Mouse (Mus musculus) central nervous system, embryonic 14 days (tissue): ENCODE measurements around the gene Tmem151a. TPM values are rescaled to one million over a fixed set of nuclear protein-coding genes. Genes with fewer than 3 reads are reported as not detected.

Experiments used
- polyA plus RNA-seq: library from polyadenylated mRNA; depleted of rRNA; stranded (reverse); fragments of >200 nt; gene quantifications from 2 replicates; pipeline ENCODE4 v1.2.3, GENCODE M21; 2012; rRNA removed

Gene Tmem151a
- polyA plus RNA-seq = 6.5 and 8.1 TPM in 2 replicates

DNA sequence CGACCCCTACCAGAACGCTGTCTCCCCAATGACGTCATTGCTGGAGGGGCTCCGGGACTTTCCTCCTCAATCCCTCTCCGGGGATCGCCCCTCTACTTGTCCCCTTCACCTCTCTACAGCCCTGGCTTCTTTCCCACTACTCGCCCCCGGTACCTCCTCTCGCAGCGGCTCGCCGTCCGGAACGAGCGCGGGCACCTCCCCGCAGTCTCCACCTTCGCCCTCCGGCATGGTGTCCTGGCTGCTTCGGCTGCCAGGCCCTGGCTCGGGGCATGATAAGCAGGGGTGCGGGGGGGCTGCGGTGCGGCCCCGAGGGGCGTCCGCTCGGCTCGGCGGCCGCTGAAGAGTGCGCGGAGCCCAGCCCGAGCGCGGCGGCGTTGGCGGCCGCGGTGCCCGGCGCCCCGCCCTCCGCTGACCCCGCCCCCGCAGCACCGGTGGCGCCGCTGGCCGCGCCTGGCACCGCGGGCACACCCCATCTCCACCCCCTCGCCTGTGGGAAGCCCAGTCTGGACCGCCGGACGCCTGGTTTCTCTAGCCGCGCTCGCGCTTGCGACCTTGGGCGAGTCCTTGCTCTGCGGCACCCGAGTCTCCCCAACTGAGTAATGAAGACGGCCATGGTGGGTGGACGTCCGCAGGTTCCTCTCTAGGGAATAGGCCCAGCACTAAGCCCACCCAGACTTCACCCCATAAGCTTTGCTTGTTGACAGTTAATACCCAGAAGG lies at the start of gene Tmem151a:
Gene Tmem151a (minus strand): TSS at position 387 of the 719 bp plus-strand sequence.

DNA sequence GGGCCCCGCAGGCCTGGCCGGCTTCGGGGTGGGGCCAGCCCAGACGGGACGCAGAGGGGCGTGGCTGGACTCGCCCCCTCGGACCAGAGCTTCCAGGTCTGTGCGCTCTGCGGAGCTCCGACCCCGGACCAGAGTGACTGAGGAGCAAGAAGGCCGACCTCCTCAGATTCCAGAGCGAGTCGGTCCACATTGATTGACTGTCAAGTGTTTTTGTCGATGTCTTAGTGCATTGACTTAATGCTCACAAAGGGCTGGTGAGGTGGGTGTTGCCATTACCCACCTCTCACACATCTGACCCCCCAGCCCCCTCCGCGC lies 33.0 kb upstream of the Tmem151a start, which contains the start of gene Klc2:
Gene Klc2 (minus strand): TSS at position 177 of the 315 bp plus-strand sequence.

DNA sequence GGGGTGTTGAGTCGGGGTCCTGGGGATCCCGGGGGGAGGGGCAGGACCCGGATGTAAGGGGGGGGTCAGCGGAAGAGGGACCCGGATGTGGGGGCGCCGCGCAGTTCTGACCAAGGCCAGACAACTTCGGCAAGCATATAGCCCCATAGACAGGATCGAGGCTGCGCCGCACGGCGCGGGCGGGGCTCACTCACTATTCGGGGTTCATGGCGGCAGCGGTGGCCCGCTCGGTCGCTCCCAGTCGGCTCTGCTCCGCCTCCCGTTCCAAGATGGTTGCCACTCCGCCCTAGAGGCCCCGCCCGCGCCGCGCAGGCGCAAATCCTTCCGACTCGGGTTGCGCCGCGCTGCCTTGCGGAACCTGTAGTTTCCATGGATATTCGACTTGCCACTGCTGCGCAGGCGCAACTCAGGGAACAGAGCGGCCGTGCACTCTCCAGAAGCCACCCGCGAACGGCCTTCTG lies 21.4 kb upstream of the Tmem151a start, which contains the start of gene Rab1b:
Gene Rab1b (minus strand): TSS at position 342 of the 461 bp plus-strand sequence.

DNA sequence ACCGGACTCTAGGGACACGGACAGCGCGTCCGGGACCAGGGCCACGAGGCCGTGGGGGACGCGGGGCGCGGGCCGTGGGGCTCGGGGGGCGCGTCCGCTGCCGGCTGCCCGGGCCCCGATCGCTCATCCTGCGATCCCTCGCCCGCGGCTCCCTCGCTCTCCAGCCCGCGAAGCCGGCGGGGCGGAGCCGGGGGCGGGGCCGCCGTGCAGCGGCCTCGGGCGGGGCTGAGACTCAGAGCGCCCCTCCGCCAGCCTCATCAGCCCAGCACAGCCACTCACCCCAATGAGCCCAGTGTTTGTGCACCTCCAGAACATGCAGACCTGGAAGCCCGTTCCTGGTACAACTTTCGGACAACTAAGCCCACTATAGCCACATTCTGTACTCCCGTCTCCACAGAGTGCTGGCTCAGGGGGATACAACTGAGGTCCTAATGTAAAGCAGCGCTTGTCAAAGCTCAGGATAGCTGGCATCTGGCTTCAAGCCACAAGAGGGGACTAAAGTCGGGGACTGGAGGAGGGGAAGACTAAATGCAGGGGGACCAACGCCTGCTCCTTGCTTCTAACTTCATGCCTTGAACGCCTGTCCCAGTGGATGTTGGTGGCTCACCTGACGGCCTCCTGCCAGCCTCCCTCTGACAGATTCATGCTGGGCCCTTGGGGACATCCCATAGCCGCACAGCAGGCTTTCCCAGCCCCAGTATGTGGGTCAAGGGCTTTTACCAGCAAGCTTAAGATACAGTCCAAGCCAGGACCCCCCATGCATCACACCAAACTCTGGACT lies 13.2 kb upstream of the Tmem151a start, which contains the start of gene Cnih2:
Gene Cnih2 (minus strand): TSS at position 159 of the 781 bp plus-strand sequence.

DNA sequence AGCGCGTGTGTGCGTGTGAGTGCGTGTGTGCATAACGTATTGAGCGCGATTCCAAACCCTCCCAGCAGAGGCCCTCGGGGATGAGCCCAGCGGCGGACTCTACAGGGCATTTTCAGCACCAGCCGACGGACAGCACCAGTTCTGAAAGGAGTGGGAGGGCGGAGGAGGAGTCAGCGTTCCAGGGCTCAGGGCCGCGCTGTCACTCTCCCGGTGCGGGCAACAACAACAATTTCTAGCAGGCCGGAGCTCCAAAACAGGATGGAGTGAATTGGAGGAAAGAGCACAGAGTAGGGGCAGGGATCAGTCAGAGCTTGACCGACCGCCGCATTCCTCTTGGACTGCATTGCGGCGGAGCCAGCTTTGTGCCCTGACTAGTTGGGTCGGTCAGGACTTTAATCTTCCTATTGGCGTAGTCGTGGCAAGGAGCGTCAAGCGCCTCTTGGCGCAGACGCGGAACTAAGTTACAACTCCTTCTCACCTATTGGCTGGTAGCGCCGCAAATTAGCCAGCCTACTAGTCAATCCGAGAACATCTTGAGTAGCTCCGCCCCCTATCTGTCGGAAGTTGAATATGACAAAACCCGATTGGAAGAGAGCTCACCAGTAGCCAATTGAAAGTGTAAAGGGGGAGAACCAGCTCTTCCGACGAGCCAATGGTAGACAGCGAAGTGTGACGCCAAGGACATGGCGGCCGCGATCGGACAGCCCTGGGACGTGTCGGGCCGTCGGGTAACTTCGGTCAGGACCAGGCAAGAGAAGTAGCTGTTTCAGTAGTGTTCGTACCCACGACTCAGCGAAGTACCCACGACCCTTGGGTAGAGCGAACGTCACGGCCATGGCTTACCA lies 2.8 kb upstream of the Tmem151a start, which contains the start of gene Yif1a:
Gene Yif1a (plus strand): TSS at position 655 of the 845 bp plus-strand sequence.

DNA sequence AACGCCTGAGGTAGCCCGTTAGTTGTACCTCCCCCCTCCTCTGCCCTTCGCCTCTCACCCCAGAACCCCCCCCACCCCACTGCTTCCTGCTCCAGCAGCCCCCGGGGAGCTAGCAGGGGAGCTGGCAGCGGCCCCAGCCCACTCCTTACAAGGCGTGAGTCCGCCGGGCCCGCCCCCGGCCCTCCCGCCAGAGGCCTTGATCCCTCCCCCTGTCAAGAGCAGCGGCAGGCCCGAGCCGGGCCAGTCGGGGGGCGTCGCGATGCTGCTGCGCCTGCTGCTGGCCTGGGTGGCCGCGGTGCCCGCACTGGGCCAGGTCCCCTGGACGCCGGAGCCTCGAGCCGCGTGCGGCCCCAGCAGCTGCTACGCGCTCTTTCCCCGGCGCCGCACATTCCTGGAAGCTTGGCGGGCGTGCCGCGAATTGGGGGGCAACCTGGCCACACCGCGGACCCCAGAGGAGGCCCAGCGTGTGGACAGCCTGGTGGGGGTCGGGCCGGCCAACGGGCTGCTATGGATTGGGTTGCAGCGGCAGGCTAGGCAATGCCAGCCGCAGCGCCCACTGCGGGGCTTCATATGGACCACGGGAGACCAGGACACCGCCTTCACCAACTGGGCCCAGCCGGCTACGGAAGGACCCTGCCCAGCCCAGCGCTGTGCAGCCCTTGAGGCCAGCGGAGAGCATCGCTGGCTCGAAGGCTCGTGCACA lies 17.3 kb downstream of the Tmem151a start, which contains the start of gene Cd248:
Gene Cd248 (plus strand): TSS at position 212 of the 703 bp plus-strand sequence.

DNA sequence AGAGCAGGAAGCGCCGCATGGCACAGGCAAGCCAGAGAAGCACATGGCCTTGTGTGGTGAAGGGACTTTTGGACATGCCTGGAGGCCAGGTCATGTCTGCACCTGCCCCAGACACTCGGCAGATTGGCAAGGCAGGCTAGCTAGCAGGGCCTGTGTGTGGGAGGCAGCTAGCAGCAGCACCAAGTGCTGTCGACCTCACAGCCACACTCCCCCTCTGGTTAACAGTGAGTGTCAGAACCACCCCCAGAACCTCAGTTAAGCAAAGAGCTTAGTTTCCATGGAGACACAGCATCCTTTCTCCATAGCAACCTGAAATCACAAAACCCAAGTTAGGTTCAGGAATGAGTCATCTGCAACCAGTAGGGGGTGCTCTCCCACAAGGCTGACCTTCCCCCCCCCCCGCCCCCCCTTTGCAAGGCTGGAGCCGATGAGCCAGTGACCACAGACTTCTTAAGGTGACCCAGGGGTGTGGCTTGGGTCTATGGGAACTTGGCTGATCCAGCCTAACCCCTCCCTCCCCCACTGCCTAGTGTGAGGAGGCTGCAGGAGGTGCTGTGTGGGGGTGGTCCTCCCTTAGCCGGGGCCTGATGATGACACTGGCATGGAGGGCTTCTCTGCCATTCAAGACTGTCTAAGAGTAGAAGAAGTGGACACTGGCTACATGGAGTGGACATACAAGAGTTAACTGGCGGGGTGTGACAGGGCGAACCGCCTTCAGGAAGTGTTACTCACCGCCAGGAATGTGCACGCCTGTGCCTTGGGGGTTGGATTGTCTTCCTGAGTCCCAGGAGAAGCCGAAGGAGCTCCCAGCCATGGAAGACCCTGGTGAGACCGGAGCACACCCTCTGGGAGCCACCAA lies 35.1 kb downstream of the Tmem151a start, which contains the start of gene Rin1:
Gene Rin1 (plus strand): TSS at position 435 of the 859 bp plus-strand sequence.

DNA sequence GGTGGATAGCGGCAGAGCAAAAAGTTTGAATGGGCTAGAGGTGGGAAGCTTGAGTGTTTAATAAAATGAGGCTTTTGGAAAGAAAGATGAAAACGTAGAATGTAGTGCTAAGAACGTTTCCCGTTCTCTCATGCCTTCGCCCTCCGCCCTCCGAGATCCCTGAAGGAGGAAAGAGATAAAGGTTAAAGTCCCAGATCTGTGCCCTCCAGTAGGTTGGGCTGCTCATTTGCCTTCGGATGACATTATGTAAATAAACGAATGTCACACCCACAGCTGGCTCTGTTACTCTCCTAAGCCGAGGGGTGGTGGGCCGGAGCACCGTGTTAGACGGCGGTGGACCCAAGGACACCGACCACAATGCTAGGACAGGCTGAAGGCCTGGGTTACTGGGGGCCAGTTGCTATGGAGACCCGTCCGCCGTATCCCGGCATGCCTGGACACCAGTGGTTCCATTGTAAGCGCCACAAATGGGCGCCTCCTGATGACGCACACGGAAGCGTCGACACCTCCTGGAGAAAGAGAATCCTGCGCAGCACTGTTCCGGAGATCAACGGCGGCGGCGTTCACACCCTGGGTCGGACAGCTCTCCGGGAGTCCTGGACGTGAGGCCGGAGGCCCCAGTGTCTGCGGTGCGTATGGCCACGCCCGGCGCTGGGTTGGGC lies 44.3 kb downstream of the Tmem151a start, which contains the start of gene Brms1:
Gene Brms1 (plus strand): TSS at position 493 of the 662 bp plus-strand sequence.

DNA sequence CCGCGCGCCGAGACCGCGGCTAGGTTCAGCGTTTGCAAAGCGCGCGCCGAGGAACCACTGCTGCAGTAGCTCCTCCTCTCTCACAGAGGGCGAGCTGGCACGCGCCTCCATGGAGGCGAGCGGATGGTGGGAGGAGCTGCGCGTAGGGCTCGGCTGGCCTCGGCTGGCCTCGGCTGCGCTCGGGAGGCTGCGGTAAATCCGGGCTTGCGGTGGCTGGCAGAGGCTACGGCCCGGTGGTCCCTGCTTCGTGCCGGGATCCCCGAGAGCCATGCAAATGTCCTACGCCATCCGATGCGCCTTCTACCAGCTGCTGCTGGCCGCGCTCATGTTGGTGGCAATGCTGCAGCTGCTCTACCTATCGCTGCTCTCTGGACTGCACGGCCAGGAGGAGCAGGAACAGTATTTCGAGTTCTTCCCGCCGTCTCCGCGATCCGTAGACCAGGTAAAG lies 46.6 kb downstream of the Tmem151a start, which contains the start of the genes B4gat1 and AC124502.3:
Gene B4gat1 (plus strand): TSS at position 118 of the 448 bp plus-strand sequence.
Gene AC124502.3 (plus strand): TSS at position 183 of the 448 bp plus-strand sequence.

DNA sequence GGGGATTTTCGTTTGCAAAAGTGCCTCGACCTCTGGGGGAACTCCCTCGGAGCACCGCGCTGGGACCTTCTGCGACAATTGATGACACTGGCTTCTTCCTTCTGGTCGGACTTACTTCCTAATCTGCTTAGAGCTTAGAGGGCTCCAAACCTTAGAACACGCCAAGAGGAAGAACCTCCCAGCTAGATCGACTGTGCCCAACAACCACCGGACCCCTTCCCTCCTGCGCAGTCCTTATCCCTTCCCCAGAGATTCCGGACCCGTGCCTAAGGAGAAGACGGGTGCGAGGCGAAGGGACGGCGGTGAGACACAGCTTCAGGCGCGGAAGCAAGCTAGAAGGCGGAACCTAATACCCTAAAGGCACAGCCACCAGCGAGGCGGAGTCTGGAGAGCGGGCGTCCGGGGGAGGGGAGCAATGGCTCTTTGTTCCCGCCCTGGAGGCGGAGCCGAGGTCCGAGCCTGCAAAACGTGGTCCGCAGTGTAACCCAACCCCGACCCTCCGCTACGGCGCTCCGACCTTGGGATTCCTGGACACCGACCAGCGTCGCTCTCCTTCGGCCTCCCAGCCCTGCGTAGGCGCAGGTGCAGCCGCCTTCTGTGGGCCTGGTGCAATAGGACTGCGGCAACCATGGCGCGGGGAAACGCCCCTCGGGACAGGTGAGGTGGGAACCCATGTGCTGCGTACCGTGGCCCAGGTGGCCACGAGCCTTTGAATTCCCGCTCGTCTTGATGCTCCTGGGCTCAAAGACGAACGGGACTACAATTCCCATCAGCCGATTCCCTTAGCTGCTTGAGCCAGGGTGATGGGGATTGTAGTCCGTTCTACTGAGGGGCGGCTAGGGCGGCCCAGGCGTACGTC lies 61.5 kb downstream of the Tmem151a start, which contains the start of gene Slc29a2:
Gene Slc29a2 (plus strand): TSS at position 240 of the 859 bp plus-strand sequence.

Other genes starting within 250 kb of the Tmem151a start
- 44.2 and 54.2 TPM in 2 replicates for gene Ccs, start 246.2 kb downstream of the Tmem151a start, polyA plus RNA-seq
- 0.28 and 0.48 TPM in 2 replicates for gene Ccdc87, start 246.2 kb downstream of the Tmem151a start, polyA plus RNA-seq
- gene Ctsf, start 230.4 kb downstream of the Tmem151a start, polyA plus RNA-seq = 58.6 and 72.9 TPM in 2 replicates
- 1.3 and 2.9 TPM in 2 replicates for gene Actn3, start 207.6 kb downstream of the Tmem151a start, polyA plus RNA-seq
- 33.2 and 34.5 TPM in 2 replicates for gene Zdhhc24, start 206.9 kb downstream of the Tmem151a start, polyA plus RNA-seq
- 18.7 and 18.8 TPM in 2 replicates for gene Bbs1, start 178.9 kb downstream of the Tmem151a start, polyA plus RNA-seq
- gene Dpp3, start 157.2 kb downstream of the Tmem151a start, polyA plus RNA-seq = 110 and 111 TPM in 2 replicates
- gene Peli3, start 142.4 kb downstream of the Tmem151a start, polyA plus RNA-seq = 8.6 and 9.1 TPM in 2 replicates
- gene Mrpl11, start 123.4 kb downstream of the Tmem151a start, polyA plus RNA-seq = 86.3 and 93.6 TPM in 2 replicates
- 4.5 and 4.8 TPM in 2 replicates for gene Npas4, start 95.2 kb downstream of the Tmem151a start, polyA plus RNA-seq
- 22.4 and 26.9 TPM in 2 replicates for gene Slc29a2, start 61.7 kb downstream of the Tmem151a start, polyA plus RNA-seq
- 34.8 and 39.6 TPM in 2 replicates for gene B4gat1, start 46.7 kb downstream of the Tmem151a start, polyA plus RNA-seq
- 2.7 and 3.4 TPM in 2 replicates for gene AC124502.3, start 46.6 kb downstream of the Tmem151a start, polyA plus RNA-seq
- 41.3 and 46.9 TPM in 2 replicates for gene Brms1, start 44.2 kb downstream of the Tmem151a start, polyA plus RNA-seq
- 3.0 and 3.7 TPM in 2 replicates for gene Rin1, start 35.0 kb downstream of the Tmem151a start, polyA plus RNA-seq
- 18.0 and 35.0 TPM in 2 replicates for gene Cd248, start 17.5 kb downstream of the Tmem151a start, polyA plus RNA-seq
- gene Yif1a, start 3.0 kb upstream of the Tmem151a start, polyA plus RNA-seq = 65.4 and 72.8 TPM in 2 replicates
- gene Cnih2, start 13.0 kb upstream of the Tmem151a start, polyA plus RNA-seq = 313 and 334 TPM in 2 replicates
- gene Rab1b, start 21.5 kb upstream of the Tmem151a start, polyA plus RNA-seq = 175 and 180 TPM in 2 replicates
- gene Klc2, start 33.0 kb upstream of the Tmem151a start, polyA plus RNA-seq = 109 and 115 TPM in 2 replicates
- gene Pacs1, start 187.6 kb upstream of the Tmem151a start, polyA plus RNA-seq = 45.1 and 54.2 TPM in 2 replicates
- 197 and 209 TPM in 2 replicates for gene Sf3b2, start 209.9 kb upstream of the Tmem151a start, polyA plus RNA-seq
- 35.0 and 36.4 TPM in 2 replicates for gene Gal3st3, start 212.8 kb upstream of the Tmem151a start, polyA plus RNA-seq